Mouse (Mus musculus): ENCODE results near the gene Zfp2.
A peak's percentile ranks its signal among the peaks of the same experiment; 100 is the strongest.

Zfp2 gene

GRCm38 (mm10) chr11:50915671-50916320 is at the start of gene Zfp2:
Gene Zfp2, minus strand, starts transcription at chr11:50916165.
- peak; percentile 97 for DNase-seq (ENCODE audit: low spot score in 2 of 2)

GRCm38 (mm10) chr11:50964886-50965285 is 48.9 kb upstream of the Zfp2 start:
- DNase-seq (ENCODE audit: low spot score in 2 of 2): no peak

- DNase-seq (ENCODE audit: low spot score in 2 of 2): no peak
Measured at GRCm38 (mm10) chr11:50953665-50954064, 37.7 kb upstream of the Zfp2 start, which contains the start of gene Prop1. Gene Prop1, minus strand, starts transcription at chr11:50953765.

GRCm38 (mm10) chr11:50952290-50952689 is 36.3 kb upstream of the Zfp2 start:
- peak; percentile 32 to 34 for DNase-seq (ENCODE audit: low spot score in 2 of 2)

GRCm38 (mm10) chr11:50943506-50943905 is 27.5 kb upstream of the Zfp2 start, which contains the start of gene 4933414I15Rik:
Gene 4933414I15Rik, minus strand, starts transcription at chr11:50943765.
- no peak for DNase-seq (ENCODE audit: low spot score in 2 of 2)

DNA sequence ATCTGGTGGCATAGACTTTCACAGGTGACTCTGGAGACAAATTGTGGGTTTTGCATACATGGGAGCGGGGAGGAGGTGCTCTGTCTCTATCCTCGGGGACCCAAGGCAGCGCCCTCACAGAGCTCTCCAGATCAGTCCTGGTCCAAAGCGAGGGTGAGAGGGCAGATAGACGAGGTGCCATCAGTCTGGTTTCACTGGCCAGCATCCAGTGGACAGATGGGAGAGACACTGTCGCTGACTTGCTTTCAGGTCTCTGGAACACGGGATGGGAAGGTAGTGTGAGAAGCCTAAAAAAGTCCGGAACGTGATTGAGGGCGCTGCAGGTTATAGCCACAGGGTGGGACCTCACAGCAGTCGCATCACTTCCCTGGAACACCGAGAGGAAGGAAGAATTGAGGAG is 26.4 kb upstream of the Zfp2 start:
- DNase-seq (ENCODE audit: low spot score in 2 of 2): no peak

DNA sequence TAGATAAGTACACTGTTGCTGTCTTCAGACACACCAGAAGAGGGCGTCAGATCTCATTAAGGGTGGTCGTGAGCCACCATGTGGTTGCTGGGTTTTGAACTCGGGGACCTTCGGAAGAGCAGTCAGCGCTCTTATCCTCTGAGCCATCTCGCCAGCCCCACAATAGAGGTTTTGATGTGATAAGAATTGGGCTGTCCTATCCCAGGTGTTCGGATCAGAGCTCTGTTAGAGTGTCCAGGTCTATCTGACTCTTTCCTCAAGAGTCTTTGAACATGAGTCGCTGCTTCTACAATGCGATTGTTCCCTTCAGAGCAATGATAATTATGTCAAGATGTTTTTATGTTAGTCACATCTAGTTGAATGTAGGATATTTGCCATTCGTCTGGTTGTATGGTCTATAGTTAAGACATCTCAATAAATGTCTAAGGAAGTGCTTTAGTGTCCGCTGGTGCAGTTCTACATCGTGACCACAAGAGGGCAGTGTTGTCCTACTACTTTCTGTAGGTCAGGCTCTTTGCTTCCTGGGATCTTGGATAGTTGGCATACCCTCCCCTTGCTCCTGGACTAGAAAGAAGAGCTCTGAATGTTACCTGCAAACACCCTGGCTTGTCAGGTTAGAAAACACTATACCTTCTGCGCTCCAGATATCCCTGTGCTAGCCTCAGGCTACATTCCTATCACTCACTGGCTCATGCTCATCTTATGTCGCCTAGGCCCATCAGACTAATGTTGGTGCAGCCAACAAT is 23.8 kb upstream of the Zfp2 start:
- peak in 1 of 2 experiments; percentile 39 for DNase-seq (ENCODE audit: low spot score in 2 of 2)

DNA sequence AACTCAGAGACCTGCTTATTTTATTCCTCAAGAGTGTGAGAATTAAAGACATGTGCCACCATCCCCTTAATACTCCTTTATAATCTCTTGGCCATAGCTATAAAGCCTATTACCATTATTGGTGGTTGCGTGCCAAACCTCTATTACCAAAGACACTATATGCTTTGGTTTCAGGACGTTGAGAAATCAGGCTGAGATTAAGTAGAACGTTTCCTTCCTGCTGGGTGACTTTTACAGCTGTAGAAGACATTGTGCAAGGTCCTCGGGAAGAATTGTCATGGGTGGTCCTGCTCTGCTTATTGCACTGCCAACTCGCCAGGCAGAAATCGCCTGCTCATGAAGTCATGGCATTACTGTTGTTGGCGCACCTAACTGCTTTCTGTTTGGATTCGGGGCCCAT is 22.5 kb upstream of the Zfp2 start:
- DNase-seq (ENCODE audit: low spot score in 2 of 2): no peak

DNA sequence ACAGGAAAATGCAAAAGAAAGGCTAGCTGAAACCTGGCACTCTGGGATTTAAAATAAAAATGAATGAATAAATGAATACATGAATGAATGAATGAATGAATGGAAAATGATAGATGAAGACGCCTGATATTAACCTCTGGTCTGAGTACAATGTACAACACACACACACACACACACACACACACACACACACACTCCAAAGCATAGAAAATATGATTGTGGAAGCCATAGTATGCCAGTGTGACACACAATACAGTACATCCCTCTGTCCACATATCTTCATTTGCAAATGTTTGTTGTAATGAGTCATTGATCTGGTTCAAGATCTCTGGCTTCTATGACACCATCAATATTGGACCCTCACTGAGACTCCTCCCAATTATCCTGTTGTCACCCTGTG is 16.1 kb upstream of the Zfp2 start:
- no peak for DNase-seq (ENCODE audit: low spot score in 2 of 2)

GRCm38 (mm10) chr11:50931451-50931866 is 15.5 kb upstream of the Zfp2 start, which contains the start of gene Zfp354b:
Gene Zfp354b, minus strand, starts transcription at chr11:50931633.
- peak; percentile 90 to 95 for DNase-seq (ENCODE audit: low spot score in 2 of 2)

- no peak for DNase-seq (ENCODE audit: low spot score in 2 of 2)
Measured at GRCm38 (mm10) chr11:50931021-50931420, 15.1 kb upstream of the Zfp2 start.

DNA sequence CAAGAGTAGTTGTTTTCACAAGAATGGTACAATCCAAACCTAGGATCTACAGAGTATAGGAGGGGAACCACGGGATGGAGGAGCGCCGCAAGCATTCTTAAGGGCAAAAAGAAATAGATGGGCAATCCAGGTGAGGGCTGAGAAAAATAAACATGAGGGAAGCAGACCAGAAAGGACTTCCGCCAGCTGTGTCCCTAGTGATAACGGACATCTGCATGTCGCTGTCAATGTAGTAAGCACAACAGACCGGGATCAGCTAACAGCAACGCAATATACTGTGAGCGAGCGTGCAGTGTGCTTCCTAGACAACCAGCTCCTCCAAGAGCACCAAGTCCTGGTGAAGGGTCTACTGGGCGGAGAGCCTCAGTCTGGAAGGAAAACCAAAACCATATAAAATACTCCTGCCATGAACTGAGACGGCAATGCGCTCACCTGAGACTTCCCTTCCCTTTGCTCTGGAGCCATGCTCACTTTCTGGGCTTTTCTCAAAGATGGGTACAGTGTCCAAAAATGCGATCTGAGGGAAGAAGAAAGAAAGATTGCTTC is 14.6 kb upstream of the Zfp2 start:
- DNase-seq (ENCODE audit: low spot score in 2 of 2): no peak

DNA sequence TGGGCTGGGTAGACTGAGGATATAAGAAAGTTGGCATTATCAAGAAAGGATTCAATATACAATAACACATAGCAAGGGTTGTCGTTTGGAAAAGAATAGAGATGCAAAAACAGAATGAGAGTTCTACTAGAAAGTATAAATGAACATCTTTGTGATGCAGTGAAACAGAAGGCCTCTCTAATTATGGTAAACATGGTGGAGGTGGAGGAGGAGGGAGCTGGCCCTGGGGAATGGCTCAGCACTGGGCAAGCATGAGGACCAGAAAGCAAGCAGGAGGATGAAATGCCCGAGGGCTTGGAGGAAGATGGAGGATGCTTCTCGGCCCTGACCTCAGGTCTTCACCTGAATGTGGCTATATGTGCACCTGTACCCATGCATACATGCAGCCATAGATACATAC is 1.5 kb downstream of the Zfp2 start:
- DNase-seq (ENCODE audit: low spot score in 2 of 2): no peak

GRCm38 (mm10) chr11:50913301-50913700 is 2.7 kb downstream of the Zfp2 start:
- no peak for DNase-seq (ENCODE audit: low spot score in 2 of 2)

- DNase-seq (ENCODE audit: low spot score in 2 of 2): peak in 1 of 2 experiments; percentile 46
Measured at GRCm38 (mm10) chr11:50908136-50908535, 7.8 kb downstream of the Zfp2 start.

DNA sequence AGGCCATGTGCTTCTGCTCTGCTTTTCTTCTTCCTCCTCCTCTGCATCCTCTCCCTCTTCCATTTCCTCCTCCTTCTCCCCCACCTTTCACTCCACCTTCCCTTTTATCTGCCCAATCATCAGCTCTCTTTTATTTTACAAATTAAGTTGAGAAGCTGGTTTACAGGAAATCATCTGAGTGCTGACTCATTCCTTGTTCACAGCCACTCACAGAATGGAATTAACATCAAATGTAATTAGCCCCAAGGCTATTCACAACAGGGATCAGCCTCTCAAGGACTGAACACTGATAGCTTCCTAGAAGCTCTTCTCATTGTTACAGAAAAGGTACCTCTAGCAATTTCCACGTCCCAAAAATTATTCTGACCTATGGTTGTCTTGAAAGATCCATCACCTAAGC is 18.6 kb downstream of the Zfp2 start:
- no peak for DNase-seq (ENCODE audit: low spot score in 2 of 2)

GRCm38 (mm10) chr11:50892441-50892840 is 23.5 kb downstream of the Zfp2 start:
- DNase-seq (ENCODE audit: low spot score in 2 of 2): no peak

- peak; percentile 95 to 97 for DNase-seq (ENCODE audit: low spot score in 2 of 2)
Measured at GRCm38 (mm10) chr11:50887390-50888128, 28.4 kb downstream of the Zfp2 start, which contains the start of gene Zfp454. Gene Zfp454, minus strand, starts transcription at chr11:50887651.

- DNase-seq (ENCODE audit: low spot score in 2 of 2): peak; percentile 36 to 44
Measured at GRCm38 (mm10) chr11:50886933-50887293, 29.1 kb downstream of the Zfp2 start.

- peak; percentile 38 to 50 for DNase-seq (ENCODE audit: low spot score in 2 of 2)
Measured at GRCm38 (mm10) chr11:50886231-50886932, 29.6 kb downstream of the Zfp2 start.

DNA sequence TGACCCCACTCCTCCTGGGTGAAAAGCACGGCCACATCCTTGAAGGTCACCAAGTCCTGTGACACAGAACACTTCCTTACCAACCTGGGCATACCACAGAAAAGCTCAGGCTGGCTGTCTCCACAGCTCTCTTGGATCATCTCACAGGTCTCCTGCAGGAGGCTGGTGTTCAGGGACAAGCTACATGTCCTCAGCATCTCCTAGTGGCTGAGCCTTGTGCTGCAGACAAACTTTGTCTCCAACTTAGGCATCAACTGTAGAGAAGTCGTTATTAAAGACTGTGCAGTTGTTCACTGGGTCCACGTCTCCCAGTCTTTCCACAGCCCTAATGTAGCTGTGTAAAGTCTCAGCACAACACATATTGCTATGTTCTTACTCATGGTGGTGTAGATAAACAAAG is 32.2 kb downstream of the Zfp2 start:
- no peak for DNase-seq (ENCODE audit: low spot score in 2 of 2)
